Mouse (Mus musculus): ENCODE data around the gene Pigyl. TPM values are rescaled to one million over a fixed set of nuclear protein-coding genes. Genes with fewer than 3 reads are reported as not detected.
A peak's percentile ranks its signal among the peaks of the same experiment; 100 is the strongest.

Pigyl gene
- polyA plus RNA-seq, 2 experiments, result 26.4 to 41.5 TPM

GRCm38 (mm10) chr9:22134246-22134890 is 22.3 kb upstream of the Pigyl start:
- 48% methylated on average over 7 of the region's 7 CpGs for WGBS (ENCODE audit: insufficient replicate concordance)

GRCm38 (mm10) chr9:22134988-22135643 is 21.5 kb upstream of the Pigyl start:
- H3K9ac ChIP-seq (replicated peaks), result peak overlapping the region; percentile 85
- peak overlapping the region; percentile 88 for H3K27ac ChIP-seq
- H3K27me3 ChIP-seq (ENCODE audit: control insufficient read depth, insufficient read depth, low read length), result no peaks in the 10 kb centered on the region
- H3K36me3 ChIP-seq (replicated peaks; ENCODE audit: control insufficient read depth, insufficient read depth, low read depth), result peaks cover 17% of the 10 kb centered on the region
- 39% methylated on average over 9 of the region's 9 CpGs for WGBS (ENCODE audit: insufficient replicate concordance)
- H3K4me1 ChIP-seq (replicated peaks; ENCODE audit: control insufficient read depth in 2 of 2, insufficient read depth in 2 of 2, low read length in 1 of 2), result peaks cover 38 to 47% of the 10 kb centered on the region in 2 experiments
- no peaks in the 10 kb centered on the region for H3K9me3 ChIP-seq (ENCODE audit: control insufficient read depth, low read length)
- DNase-seq (ENCODE audit: low read depth in 3 of 3, low spot score in 3 of 3) (no peak), ATAC-seq (ENCODE audit: insufficient read depth) (peak; percentile 59)
- peak overlapping the region; percentile 71 to 76 for H3K4me3 ChIP-seq (ENCODE audit: insufficient read depth in 1 of 2, low read depth in 2 of 2, low read length in 2 of 2)
- H3K4me2 ChIP-seq (ENCODE audit: low read depth), result peak overlapping the region; percentile 99
- no peak for TF ChIP-seq CTCF (IDR thresholded peaks at IDR 0.05; ENCODE audit: low read depth)
- TF ChIP-seq EP300 (IDR thresholded peaks at IDR 0.05; ENCODE audit: low read depth), result no peak

More at GRCm38 (mm10) chr9:22134246-22134890, 22.3 kb upstream of the Pigyl start:
- DNase-seq (ENCODE audit: low read depth in 3 of 3, low spot score in 3 of 3) (no peak), ATAC-seq (ENCODE audit: insufficient read depth) (no peak)
- H3K4me3 ChIP-seq (ENCODE audit: insufficient read depth in 1 of 2, low read depth in 2 of 2, low read length in 2 of 2), result peak overlapping the region; percentile 71 to 76
- peak overlapping the region; percentile 85 for H3K9ac ChIP-seq (replicated peaks)
- H3K36me3 ChIP-seq (replicated peaks; ENCODE audit: control insufficient read depth, insufficient read depth, low read depth), result peaks cover 25% of the 10 kb centered on the region
- peaks cover 38 to 47% of the 10 kb centered on the region in 2 experiments for H3K4me1 ChIP-seq (replicated peaks; ENCODE audit: control insufficient read depth in 2 of 2, insufficient read depth in 2 of 2, low read length in 1 of 2)
- TF ChIP-seq EP300 (IDR thresholded peaks at IDR 0.05; ENCODE audit: low read depth) (no peak), CTCF (IDR thresholded peaks at IDR 0.05; ENCODE audit: low read depth) (no peak)
- H3K9me3 ChIP-seq (ENCODE audit: control insufficient read depth, low read length), result no peaks in the 10 kb centered on the region
- H3K27ac ChIP-seq, result peak overlapping the region; percentile 88
- peak overlapping the region; percentile 99 for H3K4me2 ChIP-seq (ENCODE audit: low read depth)
- no peaks in the 10 kb centered on the region for H3K27me3 ChIP-seq (ENCODE audit: control insufficient read depth, insufficient read depth, low read length)

GRCm38 (mm10) chr9:22135644-22136390 is 20.8 kb upstream of the Pigyl start, which contains the start of gene Acp5:
Acp5 (minus strand) TSS chr9:22135711.
- H3K36me3 ChIP-seq (replicated peaks; ENCODE audit: control insufficient read depth, insufficient read depth, low read depth), result peaks cover 10% of the 10 kb centered on the region; the same call in 1 of the 2 replicates
- peak within 1 kb of the TSS; percentile 88 for H3K27ac ChIP-seq
- peaks cover 35 to 47% of the 10 kb centered on the region in 2 experiments for H3K4me1 ChIP-seq (replicated peaks; ENCODE audit: control insufficient read depth in 2 of 2, insufficient read depth in 2 of 2, low read length in 1 of 2)
- H3K27me3 ChIP-seq (ENCODE audit: control insufficient read depth, insufficient read depth, low read length), result no peaks in the 10 kb centered on the region
- 16% methylated on average over 7 of the region's 7 CpGs for WGBS (ENCODE audit: insufficient replicate concordance)
- H3K9me3 ChIP-seq (ENCODE audit: control insufficient read depth, low read length), result no peaks in the 10 kb centered on the region
- H3K9ac ChIP-seq (replicated peaks), result peak within 1 kb of the TSS; percentile 85
- peak; percentile 98 for TF ChIP-seq EP300 (IDR thresholded peaks at IDR 0.05; ENCODE audit: low read depth)
- TF ChIP-seq CTCF (IDR thresholded peaks at IDR 0.05; ENCODE audit: low read depth), result no peak
- H3K4me2 ChIP-seq (ENCODE audit: low read depth), result peak within 1 kb of the TSS; percentile 99
- peak within 1 kb of the TSS; percentile 71 to 76 for H3K4me3 ChIP-seq (ENCODE audit: insufficient read depth in 1 of 2, low read depth in 2 of 2, low read length in 2 of 2)
- peak; percentile 84 for ATAC-seq (ENCODE audit: insufficient read depth)
- DNase-seq (ENCODE audit: low read depth in 3 of 3, low spot score in 3 of 3), result peak; percentile 86 to 89 (median 86)

- Histone ChIP-seq H3K4me2 (ENCODE audit: low read depth) (peak overlapping the region; percentile 99), H3K27ac (peak overlapping the region; percentile 88), H3K27me3 (ENCODE audit: control insufficient read depth, insufficient read depth, low read length) (no peaks in the 10 kb centered on the region), H3K9ac (replicated peaks) (peak overlapping the region; percentile 79), H3K36me3 (replicated peaks; ENCODE audit: control insufficient read depth, insufficient read depth, low read depth) (peaks cover 5% of the 10 kb centered on the region; the same call in 1 of the 2 replicates), H3K4me1 (replicated peaks; ENCODE audit: control insufficient read depth in 2 of 2, insufficient read depth in 2 of 2, low read length in 1 of 2) (peaks cover 24 to 40% of the 10 kb centered on the region in 2 experiments), H3K9me3 (ENCODE audit: control insufficient read depth, low read length) (no peaks in the 10 kb centered on the region), H3K4me3 (ENCODE audit: insufficient read depth in 1 of 2, low read depth in 2 of 2, low read length in 2 of 2) (peak overlapping the region; percentile 49 to 51)
- DNase-seq (ENCODE audit: low read depth in 3 of 3, low spot score in 3 of 3) (no peak), ATAC-seq (ENCODE audit: insufficient read depth) (peak; percentile 35; the same call in 1 of the 2 replicates)
- WGBS (ENCODE audit: insufficient replicate concordance), result 33% methylated on average over 23 of the region's 23 CpGs
- TF ChIP-seq CTCF (IDR thresholded peaks at IDR 0.05; ENCODE audit: low read depth) (no peak; the same call in 1 of the 2 replicates), EP300 (IDR thresholded peaks at IDR 0.05; ENCODE audit: low read depth) (no peak)
These were observed 19.7 kb upstream of the Pigyl start for GRCm38 (mm10) chr9:22136765-22137547.
